27 mouse cellular contexts compared by ENCODE assay signal in the genomic region with DNA sequence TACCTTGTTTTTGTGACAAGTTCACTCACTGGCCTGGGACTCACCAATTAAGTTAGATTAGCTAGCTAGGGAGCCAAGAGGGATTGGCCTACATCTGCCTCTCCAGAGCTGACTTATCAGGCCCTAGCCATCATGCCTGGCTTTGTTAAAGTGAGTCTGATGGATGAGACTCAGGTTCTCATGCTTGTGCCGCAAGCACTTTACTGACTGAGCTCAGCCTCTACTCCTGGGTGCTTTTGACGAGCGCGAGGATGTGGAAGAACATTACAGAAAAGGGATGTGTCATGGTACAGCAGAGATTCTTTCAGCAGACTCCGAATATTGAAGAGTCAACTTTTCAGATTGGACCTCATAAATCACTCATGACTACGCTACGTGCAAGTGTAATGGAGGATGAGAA. TPM values are rescaled to one million over a fixed set of nuclear protein-coding genes. Genes with fewer than 3 reads are reported as not detected.
DNase-seq lines count a peak whose midpoint lies in the region; ATAC-seq and TF ChIP-seq lines count a peak whose summit lies in the region.
"Had no signal": no experiment of that assay in that cellular context is flagged by ENCODE, and none has a peak within 500 bp of the region (broad histone marks: within the 10 kb centered on the region; RNA-seq: fewer than 3 reads in every experiment).

No protein-coding gene starts in this region.

- no peak for TF ChIP-seq POLR2A in embryonic fibroblast, embryonic 13.5 days (IDR thresholded peaks at IDR 0.05; ENCODE audit: low read depth, low read length)

- 0 out of 2 replicates have a peak, but pooled peaks cover 2% of the 10 kb centered on the region for H3K36me3 ChIP-seq in heart, embryonic 12.5 days
- H3K36me3 ChIP-seq in lung, embryonic 14.5 days (ENCODE audit: insufficient read depth) = no peaks in the 10 kb centered on the region
- no peaks in the 10 kb centered on the region for H3K36me3 ChIP-seq in lung, embryonic 16.5 days (ENCODE audit: control insufficient read depth, insufficient read depth, low read length)
- H3K36me3 ChIP-seq: embryonic facial prominence, embryonic 10.5 days; embryonic facial prominence, embryonic 12.5 days; forebrain, embryonic 10.5 days; forebrain, embryonic 12.5 days; G1E had no signal

- no peak overlapping the region for H3K27ac ChIP-seq in heart, embryonic 12.5 days (ENCODE audit: poor library complexity, severe bottlenecking)
- peak overlapping the region; percentile 79; the same call in 1 of the 2 replicates for H3K27ac ChIP-seq in lung, embryonic 14.5 days (ENCODE audit: low read depth)
- H3K27ac ChIP-seq in lung, embryonic 16.5 days (ENCODE audit: low read length) = peak overlapping the region; percentile 26
- H3K27ac ChIP-seq in embryonic fibroblast, embryonic 13.5 days (ENCODE audit: insufficient read depth, low read length) = peak overlapping the region; percentile 80
- H3K27ac ChIP-seq: embryonic facial prominence, embryonic 10.5 days; embryonic facial prominence, embryonic 12.5 days; forebrain, embryonic 10.5 days; forebrain, embryonic 12.5 days had no signal

- no peak for ATAC-seq in heart, embryonic 12.5 days (ENCODE audit: insufficient number of reproducible peaks, low FRiP score)
- peak; percentile 78 for ATAC-seq in lung, embryonic 14.5 days (ENCODE audit: insufficient read depth)
- peak; percentile 56 for ATAC-seq in lung, embryonic 16.5 days (ENCODE audit: low read depth)
- ATAC-seq: activated CD4-positive, CD25-positive, alpha-beta regulatory T cell, adult 4 months; CD4-positive, CD25-positive, alpha-beta regulatory T cell, adult 4 months; forebrain, embryonic 14.5 days; Patski had no signal

- WGBS in heart, embryonic 12.5 days = 81% methylated on average over 7 of the region's 7 CpGs
- WGBS in lung, embryonic 14.5 days = 30% methylated on average over 7 of the region's 7 CpGs
- WGBS in lung, embryonic 16.5 days = 24% methylated on average over 7 of the region's 7 CpGs

- no peaks in the 10 kb centered on the region for H3K27me3 ChIP-seq in heart, embryonic 12.5 days (replicated peaks)
- H3K27me3 ChIP-seq in lung, embryonic 14.5 days (ENCODE audit: insufficient read depth, low read length) = no peaks in the 10 kb centered on the region
- H3K27me3 ChIP-seq in lung, embryonic 16.5 days (ENCODE audit: control insufficient read depth, insufficient read depth, low read depth, low read length) = no peaks in the 10 kb centered on the region
- H3K27me3 ChIP-seq: CH12.LX; embryonic facial prominence, embryonic 12.5 days; forebrain, embryonic 12.5 days; Patski had no signal

- no peak overlapping the region for H3K9ac ChIP-seq in heart, embryonic 12.5 days
- H3K9ac ChIP-seq in lung, embryonic 14.5 days = no peak overlapping the region
- H3K9ac ChIP-seq in lung, embryonic 16.5 days (ENCODE audit: low read length) = no peak overlapping the region
- H3K9ac ChIP-seq: embryonic facial prominence, embryonic 12.5 days; forebrain, embryonic 12.5 days had no signal

- H3K9me3 ChIP-seq in heart, embryonic 12.5 days (replicated peaks) = no peaks in the 10 kb centered on the region
- no peaks in the 10 kb centered on the region for H3K9me3 ChIP-seq in lung, embryonic 14.5 days (ENCODE audit: low read depth, low read length)
- H3K9me3 ChIP-seq in lung, embryonic 16.5 days (ENCODE audit: control insufficient read depth, low read length) = no peaks in the 10 kb centered on the region
- H3K9me3 ChIP-seq: embryonic facial prominence, embryonic 10.5 days; embryonic facial prominence, embryonic 12.5 days; forebrain, embryonic 10.5 days; forebrain, embryonic 12.5 days; G1E had no signal

- no peak overlapping the region for H3K4me2 ChIP-seq in heart, embryonic 12.5 days
- H3K4me2 ChIP-seq in lung, embryonic 14.5 days = peak overlapping the region; percentile 32
- H3K4me2 ChIP-seq in lung, embryonic 16.5 days (ENCODE audit: low read depth, low read length) = peak overlapping the region; percentile 39
- H3K4me2 ChIP-seq: embryonic facial prominence, embryonic 12.5 days; forebrain, embryonic 12.5 days had no signal

- TF ChIP-seq CTCF in lung, embryonic 14.5 days (IDR thresholded peaks at IDR 0.05; ENCODE audit: low read depth) = no peak
- TF ChIP-seq CTCF in embryonic fibroblast, embryonic 13.5 days (IDR thresholded peaks at IDR 0.05; ENCODE audit: borderline replicate concordance, insufficient read depth, low read length) = no peak

- no peak overlapping the region for H3K4me3 ChIP-seq in heart, embryonic 12.5 days
- no peak overlapping the region for H3K4me3 ChIP-seq in lung, embryonic 14.5 days (ENCODE audit: low read depth, low read length)
- H3K4me3 ChIP-seq in lung, embryonic 16.5 days (ENCODE audit: low read length) = no peak overlapping the region
- H3K4me3 ChIP-seq in embryonic fibroblast, embryonic 13.5 days (ENCODE audit: insufficient read depth, low read length) = no peak overlapping the region
- H3K4me3 ChIP-seq: embryonic facial prominence, embryonic 10.5 days; embryonic facial prominence, embryonic 12.5 days; erythroblast, embryonic 14.5 days; forebrain, embryonic 10.5 days; forebrain, embryonic 12.5 days had no signal

- peaks cover 7% of the 10 kb centered on the region for H3K4me1 ChIP-seq in heart, embryonic 12.5 days (replicated peaks)
- H3K4me1 ChIP-seq in lung, embryonic 14.5 days (ENCODE audit: insufficient read depth) = peaks cover 11% of the 10 kb centered on the region
- H3K4me1 ChIP-seq in lung, embryonic 16.5 days (replicated peaks; ENCODE audit: control insufficient read depth, insufficient read depth, low read length) = peaks cover 18% of the 10 kb centered on the region
- peaks cover 5% of the 10 kb centered on the region for H3K4me1 ChIP-seq in embryonic fibroblast, embryonic 13.5 days (ENCODE audit: control insufficient read depth, insufficient read depth, low read length)

- DNase-seq in heart, adult 11 months = peak; percentile 54
- DNase-seq in lung, embryonic 14.5 days = peak; percentile 38
- DNase-seq in lung, adult 18-20 months = no peak
- no peak for DNase-seq in lung, postnatal 36 days
- DNase-seq: adrenal gland, adult 8-10 months; adrenal gland, postnatal 14 days; adrenal gland, postnatal 36 days; B cell, adult 2 months; cerebellum, adult 11-12 months; cerebellum, adult 2 months; cerebellum, adult 9-10 months; cerebellum, postnatal 10 days; cerebellum, postnatal 25 days had no signal

RNA-seq across cellular contexts. Expression of a gene that starts 12.8 kb away (rescaled TPM):
- polyA plus RNA-seq in heart, embryonic 12.5 days (2016; fragmentation: Nextera tagmentation; extraction: Ambion mirVana) = 46.6 and 48.2 TPM in 2 replicates
- 42.1 and 43.4 TPM in 2 replicates for polyA plus RNA-seq in lung, embryonic 14.5 days (2014; fragmentation: Nextera tagmentation; extraction: Ambion mirVana)
- polyA plus RNA-seq in lung, embryonic 16.5 days (2015; fragmentation: Nextera tagmentation; extraction: Ambion mirVana) = 45.4 and 52.9 TPM in 2 replicates
- polyA plus RNA-seq in embryonic fibroblast, embryonic 13.5 days (2011; ENCODE audit: insufficient read length, low read depth, missing spikeins) = 38.1 and 40.8 TPM in 2 replicates
- polyA plus RNA-seq: G1E had no signal

Comparison
In these comparisons a context has a peak if more than half of its experiments do, and no peak if none do; other contexts are left out.
1. DNase-seq: peak in heart, adult 11 months (single experiment) and lung, embryonic 14.5 days (single experiment); none in lung, adult 18-20 months (0 of 2) and lung, postnatal 36 days (single experiment).